Mouse (Mus musculus): ENCODE data around the gene Twistnb.

Gene Twistnb

GRCm38 (mm10) chr12:33480975-33481374 is 51.5 kb downstream of the Twistnb start:
- TF ChIP-seq GATA4 (IDR thresholded peaks at IDR 0.05; ENCODE audit: insufficient replicate concordance, low read length), result no peak

- TF ChIP-seq GATA4 (IDR thresholded peaks at IDR 0.05; ENCODE audit: insufficient replicate concordance, low read length), result no peak
Observed at GRCm38 (mm10) chr12:33482931-33483330, 53.5 kb downstream of the Twistnb start.
